Mouse (Mus musculus) stomach, embryonic 14.5 days (tissue): ENCODE measurements at regions not wholly inside any gene's neighbourhood (a gene's known extent, or its start where the extent isn't known, plus 50 kb on each side); places are given as distances from the start of the nearest gene placed in this dataset.

ENCODE experiments used
- ATAC-seq: fragments of 200-750 bp; cut with Nextera tagmentation; 2 replicates; pipeline ENCODE4 v1.8.0; 2017; ENCODE audit warnings: low read depth, moderate TSS enrichment; ENCODE audit not compliant: insufficient number of reproducible peaks, insufficient read depth, low FRiP score
- H3K27ac ChIP-seq: fragments of 300-500 bp; sonication (generic); 2 replicates; pipeline ENCODE4 v1.5.1; 2014; ENCODE audit warnings: mild to moderate bottlenecking, low read length, moderate library complexity, mixed read lengths
- H3K27me3 ChIP-seq: fragments of 300-500 bp; sonication (generic); 2 replicates; pipeline ENCODE4 v1.6.1; 2014; ENCODE audit warnings: low read length, control low read depth, mixed read lengths; ENCODE audit not compliant: control insufficient read depth, insufficient read depth
- H3K36me3 ChIP-seq: fragments of 300-500 bp; sonication (generic); 2 replicates; pipeline ENCODE4 v1.6.1; 2014; ENCODE audit warnings: mild to moderate bottlenecking, control low read depth, low read length, moderate library complexity, mixed read lengths; ENCODE audit not compliant: control insufficient read depth, insufficient read depth
- H3K4me1 ChIP-seq: fragments of 300-500 bp; sonication (generic); 2 replicates; pipeline ENCODE4 v1.6.1; 2014; ENCODE audit warnings: low read length, control low read depth, mixed read lengths; ENCODE audit not compliant: control insufficient read depth, insufficient read depth
- H3K4me2 ChIP-seq: fragments of 300-500 bp; sonication (generic); replicated peaks from 2 replicates; pipeline ENCODE4 v1.6.1; 2014; ENCODE audit warnings: low read depth, low read length, control low read depth
- H3K4me3 ChIP-seq: fragments of 300-500 bp; sonication (generic); 2 replicates; pipeline ENCODE4 v1.5.1; 2014; ENCODE audit warnings: low read depth, low read length, control low read depth
- H3K9ac ChIP-seq: fragments of 300-500 bp; sonication (generic); replicated peaks from 2 replicates; pipeline ENCODE4 v1.6.1; 2014; ENCODE audit warnings: low read depth, mild to moderate bottlenecking, control low read depth, low read length, moderate library complexity, mixed read lengths
- H3K9me3 ChIP-seq: fragments of 300-500 bp; sonication (generic); 2 replicates; pipeline ENCODE4 v1.6.1; 2016; ENCODE audit warnings: low read depth, low read length, control low read depth; ENCODE audit not compliant: control insufficient read depth
- WGBS: fragments of 180-500 bp; shearing (Covaris S2); extraction: QIAGEN DNeasy Blood & Tissue Kit; methylation state at CpG from one replicate; pipeline ENCODE4 v1.1.7; 2014; 5-methylcytosine and 5-hydroxymethylcytosine counted together

DNA sequence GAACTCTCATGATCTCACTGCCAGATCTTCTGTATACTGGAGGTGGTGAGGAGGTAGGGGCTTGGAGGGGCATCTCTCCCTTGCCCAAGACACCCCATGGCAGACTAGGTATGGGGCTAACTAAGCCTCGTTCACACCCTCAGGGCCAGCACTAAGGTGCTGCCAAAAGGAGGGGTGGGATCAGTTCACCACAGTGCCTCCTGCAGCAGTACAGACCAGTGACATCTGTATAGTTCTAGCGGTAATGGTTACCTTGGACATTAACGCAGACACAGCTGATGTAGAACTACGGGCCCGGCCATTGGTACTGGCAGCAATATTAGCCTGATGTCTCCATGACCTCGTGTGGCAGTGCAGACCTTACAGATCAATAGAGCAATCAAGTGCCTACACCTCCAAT lies 196.0 kb upstream of the Cdh9 start:
- 94% methylated on average over 6 of the region's 6 CpGs for WGBS
- Histone ChIP-seq H3K9ac (no peak overlapping the region), H3K36me3 (no peaks in the 10 kb centered on the region), H3K4me1 (no peaks in the 10 kb centered on the region), H3K9me3 (no peaks in the 10 kb centered on the region), H3K4me3 (no peak overlapping the region), H3K27me3 (no peaks in the 10 kb centered on the region), H3K4me2 (no peak overlapping the region), H3K27ac (no peak overlapping the region)
- no peak; the same call in 1 of the 2 replicates for ATAC-seq

GRCm38 (mm10) chr15:16541226-16541625 lies 187.3 kb upstream of the Cdh9 start:
- 58% methylated on average over 1 of the region's 1 CpGs for WGBS
- Histone ChIP-seq H3K4me3 (no peak overlapping the region), H3K36me3 (no peaks in the 10 kb centered on the region), H3K9ac (no peak overlapping the region), H3K27ac (no peak overlapping the region), H3K4me2 (no peak overlapping the region), H3K9me3 (no peaks in the 10 kb centered on the region), H3K4me1 (no peaks in the 10 kb centered on the region), H3K27me3 (no peaks in the 10 kb centered on the region)
- ATAC-seq, result no peak

GRCm38 (mm10) chr15:16555173-16555572 lies 173.4 kb upstream of the Cdh9 start:
- H3K4me1 ChIP-seq, result no peaks in the 10 kb centered on the region
- H3K27ac ChIP-seq, result no peak overlapping the region
- no peaks in the 10 kb centered on the region for H3K27me3 ChIP-seq
- H3K9ac ChIP-seq, result no peak overlapping the region
- WGBS, result 74% methylated on average over 2 of the region's 2 CpGs
- H3K4me2 ChIP-seq, result no peak overlapping the region
- no peaks in the 10 kb centered on the region for H3K36me3 ChIP-seq
- ATAC-seq, result no peak
- H3K9me3 ChIP-seq, result no peaks in the 10 kb centered on the region
- H3K4me3 ChIP-seq, result no peak overlapping the region

DNA sequence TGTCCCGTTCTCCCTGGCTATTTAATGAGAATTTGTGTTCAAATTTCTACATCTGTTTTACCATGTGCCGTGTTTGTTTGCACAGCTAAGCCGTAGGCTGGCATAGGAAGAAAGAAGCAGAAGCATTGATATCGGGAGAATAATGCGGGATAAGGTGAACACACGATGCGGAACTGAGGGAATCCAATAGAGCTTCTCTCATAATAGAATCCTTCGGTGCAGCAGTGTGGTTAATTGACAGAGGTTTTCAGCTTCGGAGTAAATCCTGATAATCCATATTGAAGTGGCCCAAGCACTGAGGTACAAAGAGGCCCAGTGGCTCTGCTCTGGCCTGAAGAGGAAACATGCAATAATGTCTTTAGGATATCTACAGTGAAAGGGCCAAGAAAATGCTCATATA lies 172.2 kb upstream of the Cdh9 start:
- Histone ChIP-seq H3K4me2 (no peak overlapping the region), H3K4me1 (no peaks in the 10 kb centered on the region), H3K4me3 (no peak overlapping the region), H3K9me3 (no peaks in the 10 kb centered on the region), H3K27me3 (no peaks in the 10 kb centered on the region), H3K27ac (no peak overlapping the region), H3K36me3 (no peaks in the 10 kb centered on the region), H3K9ac (no peak overlapping the region)
- 83% methylated on average over 9 of the region's 9 CpGs for WGBS
- ATAC-seq, result no peak

- ATAC-seq, result peak; percentile 95
- no peak overlapping the region for H3K27ac ChIP-seq
- WGBS, result 61% methylated on average over 4 of the region's 4 CpGs
Observed at GRCm38 (mm10) chr15:16566155-16566732, 162.3 kb upstream of the Cdh9 start.

DNA sequence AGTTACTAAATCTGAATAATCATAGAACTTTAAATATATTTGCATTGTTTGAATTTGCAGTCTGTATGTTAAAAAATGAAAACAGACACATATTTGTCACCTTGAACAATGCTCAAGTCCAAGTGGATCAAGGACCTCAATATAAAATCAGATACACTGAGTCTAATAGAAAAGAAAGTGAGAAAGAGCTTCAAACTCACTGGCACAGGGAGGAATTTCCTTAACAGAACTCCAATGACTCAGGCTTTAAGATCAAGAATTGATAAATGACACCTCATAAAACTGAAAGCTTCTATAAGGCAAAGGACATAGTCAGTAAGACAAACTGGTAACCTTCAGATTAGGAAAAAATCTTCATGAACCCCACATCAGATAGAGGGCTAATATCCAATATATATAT lies 161.8 kb upstream of the Cdh9 start:
- ATAC-seq, result no peak
- no peak overlapping the region for H3K27ac ChIP-seq
- no peak overlapping the region for H3K4me3 ChIP-seq
- H3K36me3 ChIP-seq, result no peaks in the 10 kb centered on the region
- H3K4me1 ChIP-seq, result no peaks in the 10 kb centered on the region
- no peaks in the 10 kb centered on the region for H3K27me3 ChIP-seq
- no peaks in the 10 kb centered on the region for H3K9me3 ChIP-seq
- H3K9ac ChIP-seq, result no peak overlapping the region
- no peak overlapping the region for H3K4me2 ChIP-seq

More at GRCm38 (mm10) chr15:16566155-16566732, 162.3 kb upstream of the Cdh9 start:
- Histone ChIP-seq H3K4me2 (no peak overlapping the region), H3K4me3 (no peak overlapping the region), H3K4me1 (no peaks in the 10 kb centered on the region), H3K9me3 (no peaks in the 10 kb centered on the region), H3K27me3 (no peaks in the 10 kb centered on the region), H3K36me3 (no peaks in the 10 kb centered on the region), H3K9ac (no peak overlapping the region)

GRCm38 (mm10) chr15:16616812-16617211 lies 111.7 kb upstream of the Cdh9 start:
- no peaks in the 10 kb centered on the region for H3K4me1 ChIP-seq
- no peaks in the 10 kb centered on the region for H3K9me3 ChIP-seq
- no peak overlapping the region for H3K9ac ChIP-seq
- no peak overlapping the region for H3K4me3 ChIP-seq
- H3K36me3 ChIP-seq, result no peaks in the 10 kb centered on the region
- H3K27ac ChIP-seq, result no peak overlapping the region
- H3K4me2 ChIP-seq, result no peak overlapping the region
- WGBS, result 72% methylated on average over 5 of the region's 5 CpGs
- H3K27me3 ChIP-seq, result no peaks in the 10 kb centered on the region
- no peak for ATAC-seq

DNA sequence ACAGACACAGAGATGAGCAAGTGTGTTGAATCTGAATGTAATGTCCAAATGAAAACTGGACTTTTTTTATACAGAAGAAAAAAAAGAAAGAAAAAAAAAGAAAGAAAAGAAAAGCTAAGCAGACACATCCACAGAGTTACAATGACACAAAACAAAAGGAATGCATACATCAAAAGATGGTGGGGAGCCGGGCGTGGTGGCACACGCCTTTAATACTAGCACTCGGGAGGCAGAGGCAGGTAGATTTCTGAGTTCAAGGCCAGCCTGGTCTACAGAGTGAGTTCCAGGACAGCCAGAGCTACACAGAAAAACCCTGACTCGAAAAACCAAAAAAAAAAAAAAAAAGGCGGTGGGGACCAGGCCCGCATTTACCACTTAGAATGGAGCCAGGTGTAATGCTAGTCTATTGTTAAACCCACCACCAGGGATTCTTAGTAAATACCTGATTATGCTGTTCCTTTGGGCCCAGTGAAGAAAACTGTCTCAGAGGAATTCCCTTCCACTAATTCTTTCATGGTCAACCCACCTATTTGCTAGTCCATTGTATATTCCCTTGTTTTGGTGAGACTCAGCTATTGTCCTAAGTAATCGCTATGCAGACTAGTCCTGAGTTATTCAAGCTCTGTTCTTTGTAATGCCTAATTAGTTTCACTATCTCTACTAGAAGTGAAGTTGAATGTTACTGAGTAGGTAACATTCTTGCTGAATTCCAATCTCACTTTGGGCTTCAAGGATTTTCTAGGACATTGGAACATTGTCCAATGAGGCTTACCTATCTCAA lies 99.0 kb upstream of the Cdh9 start:
- 95% methylated on average over 8 of the region's 8 CpGs for WGBS
- H3K4me2 ChIP-seq, result no peak overlapping the region
- H3K27me3 ChIP-seq, result no peaks in the 10 kb centered on the region
- no peaks in the 10 kb centered on the region for H3K36me3 ChIP-seq
- H3K4me3 ChIP-seq, result no peak overlapping the region
- H3K27ac ChIP-seq, result no peak overlapping the region
- H3K9me3 ChIP-seq, result no peaks in the 10 kb centered on the region
- H3K4me1 ChIP-seq, result no peaks in the 10 kb centered on the region
- no peak for ATAC-seq
- H3K9ac ChIP-seq, result no peak overlapping the region

GRCm38 (mm10) chr15:16639631-16640030 lies 88.9 kb upstream of the Cdh9 start:
- no peak overlapping the region for H3K9ac ChIP-seq
- H3K36me3 ChIP-seq, result no peaks in the 10 kb centered on the region
- no peak overlapping the region for H3K4me2 ChIP-seq
- no peaks in the 10 kb centered on the region for H3K4me1 ChIP-seq
- ATAC-seq, result no peak
- no peaks in the 10 kb centered on the region for H3K27me3 ChIP-seq
- no peak overlapping the region for H3K4me3 ChIP-seq
- H3K9me3 ChIP-seq, result no peaks in the 10 kb centered on the region
- WGBS, result 47% methylated on average over 3 of the region's 3 CpGs
- no peak overlapping the region for H3K27ac ChIP-seq
